Mouse (Mus musculus): Measurements from ENCODE around the gene D130052B06Rik. TPM values are rescaled to one million over a fixed set of nuclear protein-coding genes. Genes with fewer than 3 reads are reported as not detected.

The D130052B06Rik gene
- polyA plus RNA-seq, 1 experiment from 2014 or later: not detected

GRCm38 (mm10) chr11:33590771-33591170, 8.3 kb upstream of the D130052B06Rik start:
- Histone ChIP-seq H3K4me2 (ENCODE audit: low read depth, low read length) (no peak overlapping the region), H3K9ac (ENCODE audit: low read depth, low read length) (no peak overlapping the region), H3K27ac (ENCODE audit: low read length) (no peak overlapping the region), H3K9me3 (replicated peaks; ENCODE audit: control insufficient read depth, low read length) (no peaks in the 10 kb centered on the region), H3K36me3 (ENCODE audit: control insufficient read depth, insufficient read depth) (no peaks in the 10 kb centered on the region), H3K4me1 (ENCODE audit: control insufficient read depth, low read depth, low read length) (no peaks in the 10 kb centered on the region), H3K27me3 (ENCODE audit: control insufficient read depth, insufficient read depth, low read depth, low read length) (no peaks in the 10 kb centered on the region), H3K4me3 (ENCODE audit: low read depth, low read length) (no peak overlapping the region)
- ATAC-seq (ENCODE audit: low read depth): no peak
- 71% methylated on average over 3 of the region's 3 CpGs for WGBS (ENCODE audit: insufficient replicate concordance)

- H3K36me3 ChIP-seq (ENCODE audit: control insufficient read depth, insufficient read depth): no peaks in the 10 kb centered on the region
- H3K9me3 ChIP-seq (replicated peaks; ENCODE audit: control insufficient read depth, low read length): no peaks in the 10 kb centered on the region
- no peak overlapping the region for H3K4me2 ChIP-seq (ENCODE audit: low read depth, low read length)
- no peak for ATAC-seq (ENCODE audit: low read depth)
- no peaks in the 10 kb centered on the region for H3K27me3 ChIP-seq (ENCODE audit: control insufficient read depth, insufficient read depth, low read depth, low read length)
- no peak overlapping the region for H3K9ac ChIP-seq (ENCODE audit: low read depth, low read length)
- 51% methylated on average over 4 of the region's 4 CpGs for WGBS (ENCODE audit: insufficient replicate concordance)
- H3K4me1 ChIP-seq (ENCODE audit: control insufficient read depth, low read depth, low read length): no peaks in the 10 kb centered on the region
- no peak overlapping the region for H3K4me3 ChIP-seq (ENCODE audit: low read depth, low read length)
- no peak overlapping the region for H3K27ac ChIP-seq (ENCODE audit: low read length)
Observed at GRCm38 (mm10) chr11:33592826-33593225, 6.3 kb upstream of the D130052B06Rik start.

- no peak overlapping the region for H3K4me3 ChIP-seq (ENCODE audit: low read depth, low read length)
- H3K27ac ChIP-seq (ENCODE audit: low read length): no peak overlapping the region
- H3K36me3 ChIP-seq (ENCODE audit: control insufficient read depth, insufficient read depth): no peaks in the 10 kb centered on the region
- H3K9ac ChIP-seq (ENCODE audit: low read depth, low read length): no peak overlapping the region
- no peaks in the 10 kb centered on the region for H3K9me3 ChIP-seq (replicated peaks; ENCODE audit: control insufficient read depth, low read length)
- no peaks in the 10 kb centered on the region for H3K4me1 ChIP-seq (ENCODE audit: control insufficient read depth, low read depth, low read length)
- H3K4me2 ChIP-seq (ENCODE audit: low read depth, low read length): no peak overlapping the region
- WGBS (ENCODE audit: insufficient replicate concordance): 50% methylated on average over 4 of the region's 4 CpGs
- no peaks in the 10 kb centered on the region for H3K27me3 ChIP-seq (ENCODE audit: control insufficient read depth, insufficient read depth, low read depth, low read length)
- ATAC-seq (ENCODE audit: low read depth): no peak
Observed at GRCm38 (mm10) chr11:33596655-33597054, 2.4 kb upstream of the D130052B06Rik start.

- Histone ChIP-seq H3K27me3 (ENCODE audit: control insufficient read depth, insufficient read depth, low read depth, low read length) (no peaks in the 10 kb centered on the region), H3K9ac (ENCODE audit: low read depth, low read length) (no peak overlapping the region), H3K4me2 (ENCODE audit: low read depth, low read length) (no peak overlapping the region), H3K36me3 (ENCODE audit: control insufficient read depth, insufficient read depth) (no peaks in the 10 kb centered on the region), H3K9me3 (replicated peaks; ENCODE audit: control insufficient read depth, low read length) (no peaks in the 10 kb centered on the region), H3K4me3 (ENCODE audit: low read depth, low read length) (no peak overlapping the region), H3K27ac (ENCODE audit: low read length) (no peak overlapping the region), H3K4me1 (ENCODE audit: control insufficient read depth, low read depth, low read length) (no peaks in the 10 kb centered on the region)
- ATAC-seq (ENCODE audit: low read depth): no peak
- 46% methylated on average over 2 of the region's 2 CpGs for WGBS (ENCODE audit: insufficient replicate concordance)
Observed at GRCm38 (mm10) chr11:33603174-33603573, 4.1 kb downstream of the D130052B06Rik start.

GRCm38 (mm10) chr11:33607784-33608183, 8.7 kb downstream of the D130052B06Rik start:
- no peak overlapping the region for H3K4me3 ChIP-seq (ENCODE audit: low read depth, low read length)
- no peaks in the 10 kb centered on the region for H3K27me3 ChIP-seq (ENCODE audit: control insufficient read depth, insufficient read depth, low read depth, low read length)
- no peak for ATAC-seq (ENCODE audit: low read depth)
- H3K9ac ChIP-seq (ENCODE audit: low read depth, low read length): no peak overlapping the region
- no peak overlapping the region for H3K27ac ChIP-seq (ENCODE audit: low read length)
- H3K4me2 ChIP-seq (ENCODE audit: low read depth, low read length): no peak overlapping the region
- H3K9me3 ChIP-seq (replicated peaks; ENCODE audit: control insufficient read depth, low read length): no peaks in the 10 kb centered on the region
- H3K4me1 ChIP-seq (ENCODE audit: control insufficient read depth, low read depth, low read length): no peaks in the 10 kb centered on the region
- 37% methylated on average over 3 of the region's 3 CpGs for WGBS (ENCODE audit: insufficient replicate concordance)
- H3K36me3 ChIP-seq (ENCODE audit: control insufficient read depth, insufficient read depth): no peaks in the 10 kb centered on the region

- ATAC-seq (ENCODE audit: low read depth): no peak
- H3K36me3 ChIP-seq (ENCODE audit: control insufficient read depth, insufficient read depth): no peaks in the 10 kb centered on the region
- H3K9ac ChIP-seq (ENCODE audit: low read depth, low read length): no peak overlapping the region
Observed at GRCm38 (mm10) chr11:33614218-33614617, 15.1 kb downstream of the D130052B06Rik start.

GRCm38 (mm10) chr11:33627136-33627742, 28.1 kb downstream of the D130052B06Rik start:
- H3K4me3 ChIP-seq (ENCODE audit: low read depth, low read length): no peak overlapping the region
- H3K4me1 ChIP-seq (ENCODE audit: control insufficient read depth, low read depth, low read length): no peaks in the 10 kb centered on the region
- no peaks in the 10 kb centered on the region for H3K27me3 ChIP-seq (ENCODE audit: control insufficient read depth, insufficient read depth, low read depth, low read length)
- H3K36me3 ChIP-seq (ENCODE audit: control insufficient read depth, insufficient read depth): no peaks in the 10 kb centered on the region
- H3K9ac ChIP-seq (ENCODE audit: low read depth, low read length): no peak overlapping the region
- ATAC-seq (ENCODE audit: low read depth): no peak
- 60% methylated on average over 4 of the region's 4 CpGs for WGBS (ENCODE audit: insufficient replicate concordance)
- no peak overlapping the region for H3K4me2 ChIP-seq (ENCODE audit: low read depth, low read length)
- H3K27ac ChIP-seq (ENCODE audit: low read length): no peak overlapping the region
- no peaks in the 10 kb centered on the region for H3K9me3 ChIP-seq (replicated peaks; ENCODE audit: control insufficient read depth, low read length)

More at GRCm38 (mm10) chr11:33614218-33614617, 15.1 kb downstream of the D130052B06Rik start:
- whole genome bisulfite sequencing (ENCODE audit: insufficient replicate concordance): 5% methylated on average over 15 of the region's 15 CpGs
- Histone ChIP-seq H3K27ac (ENCODE audit: low read length) (no peak overlapping the region), H3K9me3 (replicated peaks; ENCODE audit: control insufficient read depth, low read length) (no peaks in the 10 kb centered on the region), H3K4me3 (ENCODE audit: low read depth, low read length) (no peak overlapping the region), H3K4me1 (ENCODE audit: control insufficient read depth, low read depth, low read length) (no peaks in the 10 kb centered on the region), H3K27me3 (ENCODE audit: control insufficient read depth, insufficient read depth, low read depth, low read length) (no peaks in the 10 kb centered on the region), H3K4me2 (ENCODE audit: low read depth, low read length) (no peak overlapping the region)

GRCm38 (mm10) chr11:33637107-33637506, 38.0 kb downstream of the D130052B06Rik start:
- Histone ChIP-seq H3K27ac (ENCODE audit: low read length) (no peak overlapping the region), H3K4me2 (ENCODE audit: low read depth, low read length) (no peak overlapping the region), H3K4me3 (ENCODE audit: low read depth, low read length) (no peak overlapping the region), H3K4me1 (ENCODE audit: control insufficient read depth, low read depth, low read length) (no peaks in the 10 kb centered on the region), H3K36me3 (ENCODE audit: control insufficient read depth, insufficient read depth) (no peaks in the 10 kb centered on the region), H3K27me3 (ENCODE audit: control insufficient read depth, insufficient read depth, low read depth, low read length) (no peaks in the 10 kb centered on the region), H3K9ac (ENCODE audit: low read depth, low read length) (no peak overlapping the region), H3K9me3 (replicated peaks; ENCODE audit: control insufficient read depth, low read length) (no peaks in the 10 kb centered on the region)
- no peak for ATAC-seq (ENCODE audit: low read depth)
- WGBS (ENCODE audit: insufficient replicate concordance): 27% methylated on average over 2 of the region's 2 CpGs

- no peak for ATAC-seq (ENCODE audit: low read depth)
- no peak overlapping the region for H3K27ac ChIP-seq (ENCODE audit: low read length)
- H3K9ac ChIP-seq (ENCODE audit: low read depth, low read length): no peak overlapping the region
- WGBS (ENCODE audit: insufficient replicate concordance): 61% methylated on average over 2 of the region's 2 CpGs
- H3K4me2 ChIP-seq (ENCODE audit: low read depth, low read length): no peak overlapping the region
- no peaks in the 10 kb centered on the region for H3K9me3 ChIP-seq (replicated peaks; ENCODE audit: control insufficient read depth, low read length)
- no peaks in the 10 kb centered on the region for H3K27me3 ChIP-seq (ENCODE audit: control insufficient read depth, insufficient read depth, low read depth, low read length)
- no peaks in the 10 kb centered on the region for H3K36me3 ChIP-seq (ENCODE audit: control insufficient read depth, insufficient read depth)
- H3K4me3 ChIP-seq (ENCODE audit: low read depth, low read length): no peak overlapping the region
- no peaks in the 10 kb centered on the region for H3K4me1 ChIP-seq (ENCODE audit: control insufficient read depth, low read depth, low read length)
Observed at GRCm38 (mm10) chr11:33649358-33649757, 50.3 kb downstream of the D130052B06Rik start.

Measured in liver, embryonic 16.5 days (tissue).